Mouse (Mus musculus) liver, adult 2 months (tissue): ENCODE measurements around the gene Sobp. TPM values are rescaled to one million over a fixed set of nuclear protein-coding genes. Genes with fewer than 3 reads are reported as not detected.

Experiments used
- DNase-seq: peaks from one replicate; pipeline ENCODE4 v3.0.0-alpha.2; 2011; ENCODE audit warnings: low read depth, low spot score; ENCODE audit errors: extremely low read depth
- H3K27ac ChIP-seq: fragments of 200-500 bp; replicated peaks from 2 replicates; pipeline ENCODE4 v1.5.1; 2012; ENCODE audit warnings: low read depth, mild to moderate bottlenecking, control low read depth, inconsistent platforms, low read length; ENCODE audit not compliant: insufficient read depth
- H3K27me3 ChIP-seq: fragments of 200-500 bp; 2 replicates; pipeline ENCODE4 v1.6.1; 2012; ENCODE audit warnings: mild to moderate bottlenecking, moderate library complexity, low read length, inconsistent platforms; ENCODE audit not compliant: control insufficient read depth, insufficient read depth
- H3K36me3 ChIP-seq: fragments of 200-500 bp; 2 replicates; pipeline ENCODE4 v1.6.1; 2012; ENCODE audit warnings: low read length, inconsistent platforms; ENCODE audit not compliant: control insufficient read depth, insufficient read depth
- H3K4me1 ChIP-seq: fragments of 200-500 bp; 2 replicates; pipeline ENCODE4 v1.6.1; 2011; ENCODE audit warnings: low read length; ENCODE audit not compliant: control insufficient read depth, insufficient read depth
- H3K4me3 ChIP-seq: fragments of 200-500 bp; 2 replicates; pipeline ENCODE4 v1.5.1; 2011; ENCODE audit warnings: low read depth, mild to moderate bottlenecking, control low read depth, low read length, moderate library complexity; ENCODE audit not compliant: insufficient read depth
- H3K79me2 ChIP-seq: fragments of 200-500 bp; 2 replicates; pipeline ENCODE4 v1.6.1; 2012; ENCODE audit warnings: inconsistent platforms, mild to moderate bottlenecking, low read length, moderate library complexity; ENCODE audit not compliant: control insufficient read depth, insufficient read depth
- H3K9ac ChIP-seq: fragments of 200-500 bp; 2 replicates; pipeline ENCODE4 v1.6.1; 2012; ENCODE audit warnings: low read depth, mild to moderate bottlenecking, control low read depth, inconsistent platforms, low read length
- CTCF ChIP-seq: fragments of 200-500 bp; IDR thresholded peaks from 2 replicates; pipeline ENCODE4 v1.5.1; 2011; ENCODE audit warnings: low read depth, low read length, control low read depth
- POLR2A ChIP-seq: fragments of 200-500 bp; IDR thresholded peaks from 2 replicates; pipeline ENCODE4 v1.6.1; 2011; ENCODE audit warnings: low read length, control low read depth; ENCODE audit not compliant: insufficient read depth; ENCODE audit errors: extremely low read depth
- WGBS: fragments of 180-500 bp; shearing (Covaris S2); methylation state at CpG from one replicate; pipeline ENCODE4 v1.1.7; 2018; 5-methylcytosine and 5-hydroxymethylcytosine counted together
- polyA plus RNA-seq: library from polyadenylated mRNA; depleted of rRNA; stranded (reverse); fragments of >200 nt; gene quantifications from 2 replicates; pipeline ENCODE4 v1.2.3, GENCODE M21; 2012
- total RNA-seq: library from RNA; depleted of rRNA; stranded (reverse); fragments of >200 nt; gene quantifications from 2 replicates; pipeline ENCODE4 v1.2.3, GENCODE M21; 2014

Sobp gene
- total and polyA plus RNA-seq, 2 experiments, result 0.01 TPM; not detected in 1

DNA sequence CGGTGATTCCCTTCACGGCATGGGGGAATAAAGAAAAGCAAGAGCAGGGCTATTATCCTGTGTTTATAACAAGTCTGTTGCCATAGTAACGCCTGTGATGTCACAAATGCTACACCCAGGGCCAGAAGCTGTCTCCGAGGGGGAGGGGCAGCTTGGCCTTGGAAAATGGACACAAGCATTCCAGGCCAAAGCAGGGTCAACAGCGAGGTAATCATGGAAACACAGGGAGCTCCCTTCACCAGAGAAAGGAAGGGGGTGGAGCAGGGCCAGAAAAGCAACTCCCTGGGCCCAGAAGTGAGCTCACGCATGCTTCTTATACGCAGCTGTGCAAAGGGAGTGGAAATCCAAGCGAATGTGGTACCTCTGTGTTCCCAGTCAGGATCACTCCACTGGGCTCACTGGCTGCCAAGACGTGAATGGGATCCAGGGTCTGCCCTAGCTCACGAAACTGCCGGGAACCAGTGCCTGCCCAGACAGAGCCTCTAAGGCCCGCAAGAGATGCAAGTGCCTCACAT is 19.2 kb downstream of the Sobp start:
- Histone ChIP-seq H3K27ac (no peak overlapping the region), H3K9ac (no peak overlapping the region), H3K36me3 (no peaks in the 10 kb centered on the region), H3K4me1 (no peaks in the 10 kb centered on the region), H3K27me3 (no peaks in the 10 kb centered on the region), H3K79me2 (no peaks in the 10 kb centered on the region), H3K4me3 (no peak overlapping the region)
- WGBS, result 50% methylated on average over 12 of the region's 12 CpGs
- TF ChIP-seq POLR2A (no peak), CTCF (no peak)
- peak; percentile 9 for DNase-seq

- H3K79me2 ChIP-seq, result no peaks in the 10 kb centered on the region
- H3K27me3 ChIP-seq, result no peaks in the 10 kb centered on the region
- no peak overlapping the region for H3K27ac ChIP-seq
- H3K9ac ChIP-seq, result no peak overlapping the region
- no peak for DNase-seq
- H3K4me1 ChIP-seq, result no peaks in the 10 kb centered on the region
- no peak overlapping the region for H3K4me3 ChIP-seq
- WGBS, result 90% methylated on average over 8 of the region's 8 CpGs
- no peaks in the 10 kb centered on the region for H3K36me3 ChIP-seq
- TF ChIP-seq CTCF (no peak), POLR2A (no peak)
Observed at GRCm38 (mm10) chr10:43152643-43153042, 21.7 kb downstream of the Sobp start.

- no peaks in the 10 kb centered on the region for H3K79me2 ChIP-seq
- no peak overlapping the region for H3K4me3 ChIP-seq
- no peak overlapping the region for H3K27ac ChIP-seq
- WGBS, result 87% methylated on average over 11 of the region's 11 CpGs
- no peak for DNase-seq
- no peaks in the 10 kb centered on the region for H3K27me3 ChIP-seq
- no peaks in the 10 kb centered on the region for H3K4me1 ChIP-seq
- no peaks in the 10 kb centered on the region for H3K36me3 ChIP-seq
- TF ChIP-seq POLR2A, result no peak
- TF ChIP-seq CTCF, result no peak
- H3K9ac ChIP-seq, result no peak overlapping the region
Observed at GRCm38 (mm10) chr10:43148456-43148855, 25.9 kb downstream of the Sobp start.

DNA sequence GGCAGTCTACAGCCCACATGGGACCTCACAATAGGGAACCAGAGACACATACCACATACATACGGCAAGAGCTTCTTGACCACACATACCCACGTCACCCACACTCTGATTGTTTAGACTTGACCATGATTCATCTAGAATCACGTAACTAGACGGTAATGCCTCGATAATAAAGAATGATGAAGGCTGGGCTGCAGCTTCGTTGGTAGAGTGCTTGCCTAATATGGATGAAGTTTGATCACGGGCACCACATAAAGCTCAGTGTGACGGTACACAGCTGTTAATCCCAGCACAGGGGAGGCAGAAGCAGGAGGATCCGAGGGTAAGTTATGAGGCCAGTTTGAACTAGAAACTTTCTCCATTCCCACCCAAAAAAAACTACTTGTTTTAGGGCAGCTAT is 31.2 kb downstream of the Sobp start:
- no peaks in the 10 kb centered on the region for H3K4me1 ChIP-seq
- H3K27me3 ChIP-seq, result no peaks in the 10 kb centered on the region
- TF ChIP-seq CTCF, result no peak
- TF ChIP-seq POLR2A, result no peak
- H3K27ac ChIP-seq, result no peak overlapping the region
- WGBS, result 88% methylated on average over 9 of the region's 9 CpGs
- no peak for DNase-seq
- H3K4me3 ChIP-seq, result no peak overlapping the region
- no peaks in the 10 kb centered on the region for H3K36me3 ChIP-seq
- H3K9ac ChIP-seq, result no peak overlapping the region
- H3K79me2 ChIP-seq, result no peaks in the 10 kb centered on the region

GRCm38 (mm10) chr10:43134027-43134426 is 40.3 kb downstream of the Sobp start:
- H3K27me3 ChIP-seq, result no peaks in the 10 kb centered on the region
- DNase-seq, result no peak
- H3K36me3 ChIP-seq, result no peaks in the 10 kb centered on the region
- no peak overlapping the region for H3K9ac ChIP-seq
- no peak overlapping the region for H3K4me3 ChIP-seq
- H3K79me2 ChIP-seq, result no peaks in the 10 kb centered on the region
- no peaks in the 10 kb centered on the region for H3K4me1 ChIP-seq
- WGBS, result 92% methylated on average over 11 of the region's 11 CpGs
- TF ChIP-seq CTCF (no peak), POLR2A (no peak)
- no peak overlapping the region for H3K27ac ChIP-seq

DNA sequence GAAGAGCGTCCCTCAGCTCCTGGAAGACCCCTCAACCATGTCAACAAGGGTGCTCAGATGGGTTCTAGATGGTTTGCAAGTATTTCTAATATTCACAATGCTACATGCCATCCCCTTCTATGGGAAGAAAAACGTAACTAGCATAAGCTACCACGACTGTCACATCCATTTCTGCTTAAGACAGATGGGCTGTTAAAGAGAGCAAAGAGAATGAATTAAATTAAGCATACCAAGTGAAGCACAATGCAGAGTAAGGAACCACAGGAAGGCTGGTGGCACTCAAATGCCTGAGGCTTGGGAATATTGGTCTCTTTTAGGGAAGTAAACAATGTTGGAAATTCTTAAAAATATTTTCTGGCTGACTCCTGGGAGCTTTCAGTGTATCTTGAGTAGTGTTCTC is 45.6 kb downstream of the Sobp start:
- Histone ChIP-seq H3K4me3 (no peak overlapping the region), H3K27ac (no peak overlapping the region), H3K36me3 (no peaks in the 10 kb centered on the region), H3K9ac (no peak overlapping the region), H3K79me2 (no peaks in the 10 kb centered on the region), H3K27me3 (no peaks in the 10 kb centered on the region), H3K4me1 (no peaks in the 10 kb centered on the region)
- no peak for DNase-seq
- no peak for TF ChIP-seq CTCF
- no peak for TF ChIP-seq POLR2A
- WGBS, result 81% methylated on average over 3 of the region's 3 CpGs
